Mouse (Mus musculus) ES-Bruce4 (cell line): ENCODE results near the gene Plcxd1.

Experiments
- CTCF ChIP-seq: IDR thresholded peaks from one replicate; pipeline ENCODE4 v1.8.1; 2011; ENCODE audit warnings: low read depth, low read length
- POLR2A ChIP-seq: IDR thresholded peaks from one replicate; pipeline ENCODE4 v1.8.1; 2011; ENCODE audit warnings: low read length; ENCODE audit not compliant: insufficient read depth

DNA sequence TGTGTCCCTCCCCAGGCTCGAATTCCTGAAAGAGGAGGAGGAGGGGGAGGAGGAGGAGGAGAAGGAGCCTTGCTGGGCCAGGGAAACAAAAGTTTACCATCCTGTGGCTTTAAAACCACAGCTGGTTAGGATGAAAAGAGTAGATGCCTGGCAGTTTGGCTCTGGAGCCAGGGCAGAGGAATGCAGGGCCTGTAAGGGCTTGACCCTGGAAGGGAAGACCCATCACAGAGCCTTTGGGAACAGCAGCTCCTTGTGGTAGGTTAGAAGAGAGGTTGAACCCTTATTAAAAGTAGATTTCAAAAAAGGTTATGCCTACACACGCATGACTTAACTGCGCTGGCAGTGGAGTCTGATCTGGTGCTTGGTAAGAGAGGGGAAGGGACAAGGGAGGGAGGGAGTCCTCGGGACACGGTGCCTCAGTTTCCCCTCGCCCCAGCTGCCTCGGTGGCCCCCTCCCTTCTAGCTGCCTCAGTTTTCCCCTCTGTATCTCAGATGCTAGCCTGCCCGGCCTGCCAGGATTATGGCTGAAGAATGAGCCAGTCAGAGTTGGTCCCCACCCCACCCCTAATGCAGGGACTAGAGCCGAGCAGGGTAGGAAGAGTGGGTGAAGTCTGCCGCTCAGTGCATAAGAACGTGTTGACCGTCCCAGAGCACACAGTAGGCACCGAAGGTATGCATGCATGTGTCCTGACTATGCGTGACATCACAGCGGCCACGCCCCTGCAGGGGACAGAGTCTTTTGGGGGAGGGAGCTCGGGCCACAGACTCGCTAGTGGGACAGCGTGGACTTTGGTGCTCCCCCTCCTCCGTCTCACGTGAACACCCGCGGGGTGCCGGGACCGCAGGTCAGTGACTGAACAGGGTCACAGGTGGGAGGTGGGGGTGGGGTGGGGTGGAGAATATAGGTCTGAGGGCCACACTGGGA, at the start of gene Plcxd1:
- TF ChIP-seq POLR2A (no peak), CTCF (no peak)
